Mouse (Mus musculus): Measurements from ENCODE around the gene Zfp568.
A peak's percentile ranks its signal among the peaks of the same experiment; 100 is the strongest.

Zfp568 gene

DNA sequence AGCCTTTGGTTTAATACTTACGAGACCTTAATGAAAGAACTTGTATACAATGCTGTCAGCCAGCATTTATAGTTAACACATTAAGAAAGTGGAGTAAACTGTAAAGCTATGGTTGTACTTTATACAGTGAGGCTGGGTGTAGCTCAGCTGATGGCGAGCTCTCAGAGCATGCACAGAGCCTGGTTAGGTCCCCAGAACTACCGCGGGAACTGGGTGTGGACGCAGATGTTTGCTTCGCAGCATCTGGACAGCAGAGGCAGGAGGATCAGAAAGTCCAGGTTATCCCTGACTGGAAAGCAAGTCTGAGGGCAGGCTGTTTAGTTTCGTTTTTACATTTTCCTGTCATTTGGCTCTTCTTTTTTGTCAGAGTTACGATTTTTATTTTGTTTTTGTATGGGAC lies 8.9 kb downstream of the Zfp568 start:
- DNase-seq, result no peak

DNA sequence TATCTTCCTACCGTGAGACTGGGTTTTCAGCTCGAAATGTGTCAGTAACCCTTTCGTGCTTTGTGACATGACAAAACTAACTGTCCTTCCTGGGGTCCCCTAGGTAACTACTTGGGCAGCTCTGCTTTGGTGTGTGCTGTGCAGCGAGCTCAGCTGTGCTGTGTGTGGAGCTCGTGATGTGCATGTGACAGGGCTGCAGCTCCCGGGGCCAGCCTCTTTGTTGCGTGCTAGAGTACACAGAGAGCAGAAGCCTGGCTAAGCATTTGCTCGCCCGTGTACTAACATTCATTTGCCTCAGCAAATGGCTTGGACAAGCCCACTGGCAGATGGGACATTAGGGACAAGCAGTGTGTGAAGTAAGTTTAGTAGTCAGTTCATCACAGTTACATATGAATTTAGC lies 9.6 kb downstream of the Zfp568 start:
- no peak for DNase-seq

DNA sequence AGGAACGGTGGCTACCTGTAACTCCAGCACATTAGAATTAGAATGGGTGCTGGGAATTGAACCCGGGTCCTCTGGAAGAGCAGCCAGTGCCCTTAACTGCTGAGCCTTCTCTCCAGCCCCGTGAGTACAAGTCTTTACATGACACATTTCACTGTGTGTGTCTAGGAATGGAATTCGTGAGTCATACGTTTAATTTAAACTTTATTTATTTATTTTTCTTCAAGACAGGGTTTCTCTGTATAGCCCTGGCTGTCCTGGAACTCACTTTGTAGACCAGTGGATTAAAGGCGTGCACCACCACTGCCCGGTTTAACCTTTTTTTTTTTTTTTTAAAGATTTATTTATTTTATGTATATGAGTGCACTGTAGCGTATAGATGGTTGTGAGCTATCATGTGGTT lies 11.4 kb downstream of the Zfp568 start:
- DNase-seq, result no peak

DNA sequence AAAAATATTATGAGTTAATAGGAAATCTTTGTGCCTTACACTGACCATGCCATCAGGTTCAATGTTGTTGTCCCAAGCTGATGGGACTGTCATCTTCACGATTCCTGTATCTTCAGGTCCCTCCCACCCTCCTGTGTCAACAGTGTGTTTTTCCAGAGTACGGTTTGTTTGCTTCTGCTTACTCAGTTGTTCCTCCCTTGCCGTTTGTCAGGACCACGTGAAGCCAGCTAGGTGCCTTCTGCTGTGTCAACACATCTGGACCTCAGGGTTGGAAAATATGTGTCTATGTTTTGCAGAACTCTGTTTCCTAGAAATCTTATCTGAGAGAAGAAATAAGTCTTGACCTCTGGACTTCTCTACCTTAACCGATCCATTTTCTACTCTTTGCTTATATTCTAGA lies 16.8 kb downstream of the Zfp568 start:
- DNase-seq, result no peak

DNA sequence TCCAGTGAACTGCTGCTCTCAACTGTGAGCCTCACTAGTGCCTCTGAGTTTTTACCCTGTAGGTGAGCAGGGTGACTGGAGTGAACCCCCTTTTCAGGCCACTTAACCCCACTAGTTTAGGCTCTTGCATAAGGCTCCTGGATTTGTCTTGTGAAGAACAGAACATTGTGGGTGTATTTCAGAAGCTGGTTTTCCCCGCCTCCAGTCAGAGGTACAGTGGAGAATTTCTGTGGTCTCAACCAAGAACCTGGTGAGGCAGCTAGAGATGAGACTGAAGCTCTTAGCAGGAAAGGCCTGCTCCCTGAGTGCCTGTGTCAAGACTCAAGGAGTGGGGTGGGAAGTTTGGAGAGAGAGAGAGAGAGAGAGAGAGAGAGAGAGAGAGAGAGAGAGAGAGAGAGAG lies 23.8 kb downstream of the Zfp568 start:
- DNase-seq, result no peak

DNA sequence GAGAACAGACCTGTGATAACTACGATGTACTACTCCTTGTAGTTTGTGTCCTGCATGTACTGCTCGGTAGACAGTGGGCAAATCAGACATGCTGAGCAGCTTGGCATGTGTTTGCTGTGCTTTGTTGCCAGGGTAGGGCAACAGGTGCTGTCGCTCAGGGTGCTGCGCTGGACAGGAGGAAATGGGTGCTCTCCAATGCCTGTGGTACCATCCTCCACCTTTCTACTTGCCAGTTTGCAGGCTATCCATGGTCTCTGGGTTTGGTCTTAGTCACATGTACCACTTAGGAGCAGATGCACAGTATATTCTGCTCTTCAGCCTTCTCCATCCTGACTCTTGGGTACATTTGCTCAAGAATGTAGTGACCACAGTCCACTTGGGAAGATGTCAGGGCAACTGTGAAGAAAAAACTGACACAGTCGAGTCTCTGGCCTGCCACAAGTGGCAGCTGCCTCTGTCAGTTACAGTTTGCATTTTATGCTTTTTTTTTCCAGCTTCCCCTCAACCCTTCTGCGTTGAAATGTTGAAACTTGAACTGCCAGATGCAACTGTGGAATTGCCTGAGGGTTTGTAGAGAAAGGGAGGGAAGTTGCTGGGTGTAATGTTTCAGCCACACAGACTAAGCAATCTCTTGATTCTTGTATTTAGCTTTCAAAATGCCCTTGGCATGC lies 24.4 kb downstream of the Zfp568 start:
- peak in 1 of 2 experiments; percentile 22 for DNase-seq

DNA sequence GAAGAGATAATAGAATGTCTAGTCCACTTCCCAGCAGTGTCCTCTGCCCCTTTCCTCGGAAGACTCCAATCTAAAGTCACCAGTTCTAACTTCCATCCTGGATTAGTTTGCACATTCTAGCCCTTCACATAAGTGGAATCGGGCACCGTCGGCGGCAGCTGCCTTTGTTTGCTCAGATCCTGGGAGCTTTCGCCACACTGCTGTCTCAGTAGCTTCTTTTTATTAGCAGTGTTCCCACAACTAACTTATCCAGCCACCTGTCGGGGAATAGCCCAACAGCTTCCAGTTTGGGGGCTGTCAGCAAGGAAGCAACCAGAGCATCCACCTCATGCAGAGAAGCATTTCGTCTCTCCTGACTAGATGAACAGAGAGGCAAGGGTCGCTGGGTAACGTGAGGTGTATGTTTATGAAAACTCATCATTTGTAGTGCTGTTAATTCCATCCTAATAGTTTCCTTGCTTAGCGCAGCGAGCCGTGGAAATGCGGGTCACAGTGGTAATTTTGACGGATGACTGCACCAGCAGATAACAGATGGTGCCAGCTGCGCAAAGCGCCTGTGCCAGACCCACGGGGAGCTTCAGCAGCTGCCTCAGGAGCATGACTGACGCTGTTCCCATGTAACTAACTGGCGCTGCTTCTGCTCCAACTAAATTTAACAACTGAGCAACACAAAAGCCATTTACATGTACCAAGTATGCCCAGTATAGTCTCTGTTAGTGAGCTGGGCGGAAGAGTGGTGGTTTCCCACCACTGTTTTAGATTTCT lies 25.7 kb downstream of the Zfp568 start:
- peak; percentile 79 to 80 for DNase-seq

DNA sequence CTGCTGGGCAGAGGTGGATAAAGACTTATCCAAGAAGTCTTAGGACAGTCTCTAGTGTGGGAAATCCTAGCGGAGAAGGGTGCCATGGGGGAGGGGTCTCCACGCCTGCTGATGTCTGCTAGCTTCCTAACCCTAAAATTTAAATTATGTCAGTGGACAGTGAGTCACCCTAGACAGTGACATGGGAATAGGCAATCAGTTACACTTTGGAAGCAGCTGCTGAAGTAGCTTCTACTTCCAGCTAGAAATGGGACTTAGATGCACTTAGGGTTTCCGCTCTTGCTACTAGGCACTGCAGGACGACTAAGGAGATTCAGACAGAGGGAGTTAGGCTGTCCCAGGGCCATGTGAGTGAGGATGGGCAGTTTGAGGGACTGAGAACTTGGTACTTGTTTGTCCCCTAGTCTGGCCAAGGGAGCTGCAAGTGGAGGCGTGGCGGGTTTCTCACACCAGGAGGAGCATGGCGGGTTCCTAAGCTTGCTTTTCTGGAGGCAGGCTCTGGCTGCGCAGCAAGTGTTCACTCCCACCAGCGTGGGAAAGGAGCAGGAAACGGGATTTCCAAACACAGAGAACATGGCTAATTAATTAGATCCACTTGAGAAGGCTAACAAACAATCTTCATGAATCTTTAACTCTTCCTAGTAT lies 26.9 kb downstream of the Zfp568 start:
- no peak for DNase-seq

DNA sequence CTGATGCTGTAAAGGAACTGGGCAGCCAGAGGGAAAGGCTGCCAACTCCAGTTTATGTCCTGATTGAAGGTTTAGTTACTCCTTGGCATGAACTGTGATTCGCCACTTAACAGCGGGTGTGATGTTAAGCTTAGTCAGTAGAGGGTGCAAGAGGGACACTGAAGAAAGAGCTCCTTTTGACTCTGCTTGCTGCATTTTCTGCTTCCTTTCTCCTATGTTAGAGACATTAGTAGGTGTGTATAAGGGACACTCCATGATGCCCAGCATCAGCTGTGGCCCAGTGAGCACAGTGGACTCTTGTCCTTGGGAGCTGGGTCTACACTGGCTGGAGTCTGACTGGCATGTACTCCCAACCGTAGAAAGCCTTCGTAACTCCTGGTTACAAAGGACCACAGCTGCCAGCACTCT lies 29.2 kb downstream of the Zfp568 start:
- DNase-seq, result peak; percentile 76 to 81

DNA sequence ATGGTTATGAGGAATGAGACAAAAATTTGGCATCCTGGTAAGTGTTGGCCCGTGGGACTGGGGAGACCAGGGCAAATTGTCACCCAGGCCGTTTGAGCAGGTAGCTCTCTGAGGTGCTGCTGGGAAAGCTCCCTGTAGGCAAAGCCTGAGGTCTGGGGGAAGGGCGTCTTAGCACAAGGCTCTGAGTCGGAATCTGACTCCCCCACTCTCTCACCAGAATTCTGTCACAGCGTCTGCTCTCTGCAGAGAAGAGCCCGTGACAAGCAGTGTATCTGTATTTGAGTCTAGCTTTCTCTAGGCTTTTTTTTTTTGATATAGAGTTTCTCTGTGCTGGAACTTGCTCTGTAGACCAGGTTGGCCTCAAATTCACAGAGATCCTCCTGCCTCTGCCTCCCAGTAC lies 33.5 kb downstream of the Zfp568 start:
- no peak for DNase-seq

DNA sequence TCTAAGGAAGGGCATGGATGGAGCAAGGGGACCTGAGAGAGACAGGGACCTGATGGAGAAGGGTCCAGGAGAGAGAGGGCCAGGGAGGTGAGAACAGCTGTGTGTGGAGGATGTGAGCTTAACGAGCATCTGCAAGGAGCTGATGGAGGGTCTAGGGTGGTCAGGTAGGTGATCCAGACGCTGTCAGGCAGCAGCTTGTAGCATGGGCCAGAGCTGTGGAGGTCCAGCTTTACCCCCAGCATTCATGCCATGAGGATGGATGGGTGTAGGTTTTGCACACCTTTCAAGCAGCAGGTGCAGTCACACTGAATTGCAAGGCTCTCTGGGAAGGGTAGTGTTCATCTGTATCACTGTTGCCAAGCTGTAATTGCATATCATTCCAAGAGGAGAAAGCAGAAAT lies 35.8 kb downstream of the Zfp568 start:
- no peak for DNase-seq

DNA sequence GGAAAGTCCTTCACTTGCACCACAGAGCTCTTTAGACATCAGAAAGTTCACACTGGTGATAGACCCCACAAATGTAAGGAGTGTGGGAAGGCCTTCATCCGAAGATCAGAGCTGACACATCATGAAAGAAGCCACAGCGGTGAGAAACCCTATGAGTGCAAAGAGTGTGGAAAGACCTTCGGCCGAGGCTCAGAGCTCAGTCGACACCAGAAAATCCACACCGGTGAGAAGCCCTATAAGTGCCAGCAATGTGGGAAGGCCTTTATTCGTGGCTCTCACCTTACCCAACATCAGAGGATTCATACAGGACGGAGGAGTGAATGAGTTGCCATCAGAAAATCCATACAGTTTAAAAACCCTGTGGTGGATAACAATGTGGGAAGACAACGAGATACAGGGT lies 39.6 kb downstream of the Zfp568 start:
- no peak for DNase-seq

DNA sequence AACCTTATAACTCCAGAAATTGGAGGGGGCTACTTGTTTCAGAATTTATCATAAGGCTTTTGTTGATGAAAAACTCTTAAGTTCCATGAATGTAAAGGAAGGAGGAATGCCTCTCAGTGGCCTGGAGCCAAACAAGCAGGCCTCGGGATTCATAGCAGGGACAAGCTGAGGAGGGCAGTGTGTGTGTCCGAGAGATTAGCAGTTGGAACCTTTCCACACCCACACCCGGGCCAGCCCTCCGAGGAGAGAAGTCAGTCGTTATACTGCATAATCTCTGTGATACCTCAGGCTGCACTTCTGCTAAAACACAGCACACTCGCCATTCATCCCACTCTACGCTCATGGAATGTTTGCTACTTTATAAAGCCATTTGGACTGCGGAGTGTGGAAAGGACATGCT lies 40.0 kb downstream of the Zfp568 start:
- no peak for DNase-seq

DNA sequence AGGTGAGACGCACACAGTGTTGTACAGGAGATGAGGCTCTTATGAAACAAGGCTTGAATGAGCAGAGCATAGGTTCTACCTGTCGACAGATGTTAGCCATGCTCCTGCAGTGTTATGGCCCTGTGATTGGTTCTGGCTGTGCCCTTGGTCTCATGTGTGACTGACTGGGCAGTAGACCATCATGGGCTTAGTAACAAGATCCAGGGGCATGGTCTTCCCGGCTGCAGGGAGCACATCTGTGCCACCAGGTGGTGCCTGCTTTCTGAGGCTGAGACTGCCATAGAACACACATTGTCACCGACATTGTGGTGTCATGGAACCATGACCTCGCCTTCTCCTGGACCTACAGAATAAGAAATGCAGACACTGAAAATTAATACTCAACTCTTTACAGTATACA lies 41.6 kb downstream of the Zfp568 start:
- DNase-seq, result no peak

DNA sequence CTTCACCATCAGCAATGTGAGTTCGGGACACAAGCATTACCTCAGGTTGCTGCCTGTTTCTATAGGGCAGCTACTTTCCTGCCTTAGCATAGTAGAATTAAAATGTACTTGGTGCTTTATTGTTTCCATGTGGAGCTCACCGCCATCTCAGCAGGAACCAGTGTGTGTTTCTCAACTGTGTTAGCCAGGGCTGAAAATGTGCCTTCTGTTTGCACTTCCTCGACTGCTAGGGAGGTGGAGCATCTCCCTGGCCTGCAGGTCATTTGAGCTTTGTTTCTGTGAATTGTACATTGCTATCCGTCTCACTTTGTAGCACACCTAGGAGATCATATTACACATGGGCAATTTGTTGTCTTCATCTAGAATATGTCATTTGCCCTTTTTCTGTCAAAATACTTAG lies 43.6 kb downstream of the Zfp568 start:
- DNase-seq, result no peak

DNA sequence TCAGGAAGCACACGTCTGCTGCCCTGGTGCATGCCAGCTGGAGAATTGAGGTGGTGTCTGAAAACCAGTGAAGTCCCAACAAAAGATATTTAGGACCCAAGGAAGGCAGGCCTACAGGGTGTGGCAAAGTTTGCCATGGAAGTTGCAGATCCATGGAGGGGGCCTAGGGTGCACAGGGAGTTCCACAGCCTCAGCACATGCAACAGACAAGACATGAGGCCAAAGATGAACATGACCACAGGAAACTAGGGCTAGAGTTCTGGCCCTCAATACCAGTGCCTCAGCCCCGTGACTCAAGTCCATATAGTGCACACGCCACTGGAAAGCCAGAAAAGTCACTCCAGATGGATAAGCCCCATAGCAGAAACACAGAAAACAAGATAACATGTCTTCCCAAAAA lies 44.8 kb downstream of the Zfp568 start:
- DNase-seq, result no peak

DNA sequence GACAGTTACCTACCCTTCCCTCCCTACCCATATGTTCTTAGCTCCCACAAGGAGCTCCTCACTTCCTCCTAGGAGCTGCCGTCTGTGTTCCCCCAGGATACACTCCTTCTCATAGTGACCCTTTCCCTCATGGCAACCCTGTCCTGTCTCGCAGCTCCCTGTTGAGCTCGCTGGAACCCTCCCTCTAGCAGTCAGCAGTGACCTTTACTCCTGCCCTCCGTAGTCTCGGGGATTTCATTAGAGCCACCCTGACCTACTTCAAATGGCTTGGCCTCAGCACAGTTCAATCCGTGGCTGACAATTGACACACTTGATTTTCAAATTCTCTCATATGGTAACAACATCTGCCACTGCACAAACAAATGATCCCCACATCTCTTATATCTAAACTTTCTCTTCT lies 46.9 kb downstream of the Zfp568 start:
- no peak for DNase-seq

DNA sequence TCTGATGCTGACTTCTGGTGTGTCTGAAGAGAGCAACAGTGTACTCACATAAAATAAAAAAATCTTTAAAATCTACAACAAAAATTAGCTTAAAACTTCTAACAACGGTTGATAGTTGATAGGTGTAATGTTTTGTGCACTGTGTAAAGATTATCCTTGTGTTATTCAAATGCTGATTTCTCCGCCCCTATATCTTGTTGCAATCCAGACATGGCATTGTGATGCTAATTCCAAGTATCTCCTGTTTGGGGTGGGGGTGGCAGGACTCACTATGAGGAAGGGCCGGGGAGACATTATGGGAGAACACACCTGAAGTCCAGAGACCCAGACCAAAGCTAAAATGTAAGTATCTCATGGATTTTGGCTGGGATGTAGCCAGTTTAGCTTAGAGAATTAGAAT lies 47.6 kb downstream of the Zfp568 start:
- no peak for DNase-seq

DNA sequence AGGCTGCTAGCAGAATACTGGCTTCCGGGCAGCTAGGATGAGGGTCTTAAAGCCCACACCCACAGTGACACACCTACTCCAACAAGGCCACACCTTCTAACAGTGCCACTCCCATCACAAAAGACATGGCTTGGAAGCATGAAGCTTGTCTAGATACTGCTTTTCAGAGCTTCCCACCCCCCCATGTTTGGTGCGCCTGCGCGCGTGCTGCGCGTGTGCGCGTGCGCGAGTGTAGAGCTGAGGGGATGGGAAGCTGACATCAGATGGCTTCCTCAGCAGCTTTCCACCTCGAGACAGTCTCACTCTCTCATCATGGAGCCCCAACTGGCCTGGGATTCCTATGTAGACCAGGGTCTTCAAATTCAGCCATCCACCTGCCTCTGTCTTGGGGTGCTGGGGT lies 50.6 kb downstream of the Zfp568 start:
- DNase-seq, result no peak

DNA sequence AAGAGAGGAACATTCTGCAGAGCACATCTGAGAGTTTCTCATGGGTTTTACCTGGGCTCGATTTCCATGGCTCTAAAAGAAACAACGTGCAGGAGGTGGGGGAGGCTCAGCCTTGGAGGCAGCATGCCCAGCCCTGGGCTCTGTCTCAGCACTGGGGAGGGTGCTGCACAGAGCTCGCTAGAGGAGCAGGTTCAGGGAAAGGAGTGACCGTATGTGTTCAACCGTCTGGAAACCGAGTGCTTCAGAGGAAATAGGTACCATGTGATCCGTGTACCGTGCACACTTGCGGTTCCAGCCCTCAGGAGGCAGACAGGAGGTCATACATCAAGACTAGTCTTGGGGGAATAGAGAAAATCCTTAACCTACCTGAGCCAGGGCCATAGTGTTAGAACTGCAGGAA lies 60.6 kb downstream of the Zfp568 start:
- DNase-seq, result no peak

DNA sequence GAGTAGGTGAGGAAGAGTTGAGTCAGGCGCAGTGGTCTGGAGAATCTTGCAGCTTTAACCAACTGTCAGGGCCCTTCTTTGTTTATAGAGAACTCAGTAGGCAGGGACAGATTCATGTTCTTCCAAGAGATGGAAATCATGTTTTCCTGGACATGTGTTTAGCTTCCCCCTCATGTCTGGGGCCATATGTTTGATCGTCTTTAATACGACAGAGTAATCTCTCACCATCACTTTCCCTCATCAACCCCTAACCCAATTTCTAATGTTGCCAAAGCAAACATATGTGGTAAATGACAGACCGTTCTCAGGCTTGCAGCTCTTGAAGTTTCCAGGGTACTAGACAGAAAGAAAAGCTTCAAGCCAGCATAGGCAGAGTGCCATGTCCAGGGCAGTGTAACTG lies 64.4 kb downstream of the Zfp568 start:
- DNase-seq, result peak; percentile 14 to 30

DNA sequence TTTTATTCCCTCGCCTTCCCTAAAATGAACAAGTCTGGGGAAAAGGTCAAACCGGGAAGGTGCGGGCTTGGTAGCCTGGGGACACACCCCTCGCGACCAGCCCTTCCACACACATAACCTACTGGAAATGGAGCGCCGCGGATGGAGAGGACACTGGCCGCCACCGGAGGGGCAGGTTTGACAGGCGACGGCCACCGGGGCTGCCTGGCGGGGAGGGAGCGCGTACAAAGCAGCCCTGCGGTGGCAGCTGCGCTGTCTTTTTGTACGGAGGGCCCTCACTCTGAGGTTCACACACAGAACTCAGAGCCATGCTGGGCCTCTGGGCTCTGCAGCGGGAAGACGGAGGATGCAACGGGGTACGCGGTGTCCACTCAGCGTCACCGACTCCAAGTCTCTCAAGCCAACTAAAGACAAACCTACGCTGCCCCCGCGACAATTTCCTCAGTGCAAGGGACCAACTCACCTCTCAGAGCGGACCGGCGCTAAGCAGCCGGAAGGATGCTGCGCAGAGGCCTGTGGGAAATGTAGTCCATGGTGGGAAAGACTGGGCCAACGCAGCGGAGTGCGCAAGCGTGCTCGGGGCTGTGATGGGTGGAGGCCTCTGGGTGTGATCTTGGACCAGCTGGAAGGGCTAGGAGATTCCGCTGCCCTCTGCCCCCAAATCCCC lies 67.3 kb downstream of the Zfp568 start, which contains the start of gene Zfp14:
TSS of gene Zfp14 (minus strand) at position 499 of the 667 bp plus-strand sequence.
- DNase-seq, result peak; percentile 93 to 97

DNA sequence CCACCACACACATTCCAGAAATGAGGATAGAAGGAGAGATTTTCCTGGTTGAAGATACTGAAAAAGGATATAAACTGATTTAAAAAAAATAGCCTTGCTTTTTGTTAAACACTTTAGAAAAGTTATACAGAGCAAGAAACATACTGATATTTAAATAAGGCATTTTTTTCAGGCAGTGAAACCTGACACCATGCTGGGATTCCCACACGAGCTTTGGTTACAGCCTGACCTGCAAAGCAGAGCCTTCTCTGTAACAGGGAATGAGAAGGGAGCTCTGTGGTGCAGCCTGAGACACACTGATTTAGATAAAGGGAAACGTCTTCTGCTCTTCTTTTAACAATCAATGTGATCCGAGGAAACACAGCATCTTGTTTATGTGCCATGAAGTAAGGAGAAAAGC lies 69.8 kb downstream of the Zfp568 start:
- no peak for DNase-seq

DNA sequence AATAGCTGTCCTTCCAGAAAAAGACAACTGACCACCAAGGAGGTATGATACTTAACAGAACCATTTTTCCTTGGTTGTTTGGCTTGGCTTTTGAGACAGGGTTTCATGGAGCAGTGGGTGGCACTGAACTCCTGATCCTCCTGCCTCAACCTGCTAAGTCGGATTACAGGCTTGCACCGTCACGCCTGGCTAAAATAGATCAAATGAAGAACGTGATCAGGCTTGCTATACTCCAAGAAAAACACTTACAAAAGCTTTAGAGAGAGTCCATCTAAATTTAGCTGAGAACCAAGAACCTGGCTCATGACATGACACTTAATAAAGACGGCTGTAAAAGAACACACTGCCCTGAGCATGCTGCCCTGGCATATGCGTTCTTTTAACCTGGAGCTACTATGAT lies 76.6 kb downstream of the Zfp568 start:
- DNase-seq, result no peak

Data from cerebellum, postnatal 10 days (tissue).